In genomic region chr4:94407503-94407902, GRCm38 (mm10) we compare ENCODE assay signal across 26 mouse cellular contexts.
DNase-seq lines count a peak whose midpoint lies in the region; ATAC-seq and TF ChIP-seq lines count a peak whose summit lies in the region.
"Had no signal": no experiment of that assay in that cellular context is flagged by ENCODE, and none has a peak within 500 bp of the region (broad histone marks: within the 10 kb centered on the region; RNA-seq: fewer than 3 reads in every experiment).

No protein-coding gene starts in this region.

- TF ChIP-seq POLR2A in brain, embryonic 14.5 days (IDR thresholded peaks at IDR 0.05; ENCODE audit: borderline replicate concordance, extremely low read depth, insufficient read depth, insufficient read length, poor library complexity, severe bottlenecking): no peak

- no peak overlapping the region for H3K4me3 ChIP-seq in hindbrain, embryonic 11.5 days (ENCODE audit: low read depth, low read length)
- no peak overlapping the region for H3K4me3 ChIP-seq in hindbrain, embryonic 12.5 days
- no peak overlapping the region for H3K4me3 ChIP-seq in hindbrain, embryonic 16.5 days (ENCODE audit: low read length)
- no peak overlapping the region for H3K4me3 ChIP-seq in hindbrain, embryonic 14.5 days (replicated peaks; ENCODE audit: low read length)
- H3K4me3 ChIP-seq in neural tube, embryonic 13.5 days: no peak overlapping the region
- H3K4me3 ChIP-seq: embryonic facial prominence, embryonic 12.5 days; embryonic facial prominence, embryonic 15.5 days; forebrain, embryonic 12.5 days; forebrain, embryonic 15.5 days; heart, embryonic 10.5 days; heart, embryonic 13.5 days; intestine, embryonic 15.5 days had no signal

- no peak for TF ChIP-seq CTCF in brain, embryonic 14.5 days (IDR thresholded peaks at IDR 0.05; ENCODE audit: borderline replicate concordance, extremely low read depth, insufficient read depth, insufficient read length)

- no peaks in the 10 kb centered on the region for H3K9me3 ChIP-seq in hindbrain, embryonic 11.5 days (ENCODE audit: control insufficient read depth, low read length)
- H3K9me3 ChIP-seq in hindbrain, embryonic 12.5 days (replicated peaks): no peaks in the 10 kb centered on the region
- no peaks in the 10 kb centered on the region for H3K9me3 ChIP-seq in hindbrain, embryonic 16.5 days (ENCODE audit: control insufficient read depth, low read length)
- no peaks in the 10 kb centered on the region for H3K9me3 ChIP-seq in hindbrain, embryonic 14.5 days (ENCODE audit: control insufficient read depth, low read length)
- no peaks in the 10 kb centered on the region for H3K9me3 ChIP-seq in neural tube, embryonic 13.5 days
- H3K9me3 ChIP-seq: embryonic facial prominence, embryonic 12.5 days; embryonic facial prominence, embryonic 15.5 days; forebrain, embryonic 12.5 days; forebrain, embryonic 15.5 days; heart, embryonic 10.5 days; heart, embryonic 13.5 days; intestine, embryonic 15.5 days had no signal

- no peaks in the 10 kb centered on the region for H3K36me3 ChIP-seq in hindbrain, embryonic 11.5 days (ENCODE audit: control insufficient read depth, insufficient read depth, low read length)
- H3K36me3 ChIP-seq in hindbrain, embryonic 12.5 days: no peaks in the 10 kb centered on the region
- H3K36me3 ChIP-seq in hindbrain, embryonic 16.5 days (ENCODE audit: control insufficient read depth, insufficient read depth, low read length): no peaks in the 10 kb centered on the region
- H3K36me3 ChIP-seq in hindbrain, embryonic 14.5 days (replicated peaks; ENCODE audit: control insufficient read depth, insufficient read depth): no peaks in the 10 kb centered on the region
- no peaks in the 10 kb centered on the region for H3K36me3 ChIP-seq in neural tube, embryonic 13.5 days
- H3K36me3 ChIP-seq: embryonic facial prominence, embryonic 12.5 days; embryonic facial prominence, embryonic 15.5 days; forebrain, embryonic 12.5 days; forebrain, embryonic 15.5 days; heart, embryonic 10.5 days; heart, embryonic 13.5 days; intestine, embryonic 15.5 days had no signal

- DNase-seq in hindbrain, embryonic 11.5 days (ENCODE audit: low spot score): no peak
- no peak for DNase-seq in hindbrain, embryonic 14.5 days (ENCODE audit: low spot score)
- peak; percentile 30 for DNase-seq in brain, embryonic 14.5 days (ENCODE audit: low read depth)
- no peak for DNase-seq in layer of hippocampus, adult 9-11 months
- no peak for DNase-seq in embryo, embryonic 9.5 days (ENCODE audit: extremely low spot score)
- DNase-seq: adrenal gland, adult 2 months; adrenal gland, postnatal 14 days; cerebellum, adult 11-12 months; cerebellum, adult 8-10 months; cerebellum, postnatal 14 days; gastrocnemius, postnatal 25 days; heart, adult 18-20 months; heart, postnatal 14 days; heart, postnatal 4 days; kidney, adult 11 months had no signal

- WGBS in hindbrain, embryonic 11.5 days: 86% methylated on average over 4 of the region's 4 CpGs
- 75% methylated on average over 4 of the region's 4 CpGs for WGBS in hindbrain, embryonic 12.5 days
- 69% methylated on average over 4 of the region's 4 CpGs for WGBS in hindbrain, embryonic 16.5 days
- 75% methylated on average over 4 of the region's 4 CpGs for WGBS in hindbrain, embryonic 14.5 days
- 59% methylated on average over 4 of the region's 4 CpGs for WGBS in neural tube, embryonic 13.5 days

- H3K27ac ChIP-seq in hindbrain, embryonic 11.5 days (ENCODE audit: low read depth, low read length): no peak overlapping the region
- H3K27ac ChIP-seq in hindbrain, embryonic 12.5 days: no peak overlapping the region
- H3K27ac ChIP-seq in hindbrain, embryonic 16.5 days (ENCODE audit: low read depth, low read length): no peak overlapping the region
- no peak overlapping the region for H3K27ac ChIP-seq in hindbrain, embryonic 14.5 days
- 0 out of 2 replicates have a peak overlapping the region, but pooled peaks have one; percentile 5 for H3K27ac ChIP-seq in neural tube, embryonic 13.5 days (replicated peaks)
- H3K27ac ChIP-seq: embryonic facial prominence, embryonic 12.5 days; embryonic facial prominence, embryonic 15.5 days; forebrain, embryonic 12.5 days; forebrain, embryonic 15.5 days; heart, embryonic 10.5 days; heart, embryonic 13.5 days; intestine, embryonic 15.5 days had no signal

- H3K4me2 ChIP-seq in hindbrain, embryonic 11.5 days (replicated peaks; ENCODE audit: low read depth, low read length): no peak overlapping the region
- H3K4me2 ChIP-seq in hindbrain, embryonic 12.5 days (replicated peaks): no peak overlapping the region
- no peak overlapping the region for H3K4me2 ChIP-seq in hindbrain, embryonic 16.5 days (ENCODE audit: low read length)
- no peak overlapping the region for H3K4me2 ChIP-seq in hindbrain, embryonic 14.5 days (replicated peaks)
- H3K4me2 ChIP-seq in neural tube, embryonic 13.5 days: no peak overlapping the region
- H3K4me2 ChIP-seq: embryonic facial prominence, embryonic 12.5 days; embryonic facial prominence, embryonic 15.5 days; forebrain, embryonic 12.5 days; forebrain, embryonic 15.5 days; heart, embryonic 13.5 days; intestine, embryonic 15.5 days had no signal

- no peaks in the 10 kb centered on the region for H3K4me1 ChIP-seq in hindbrain, embryonic 11.5 days (replicated peaks; ENCODE audit: control insufficient read depth, insufficient read depth, low read length)
- H3K4me1 ChIP-seq in hindbrain, embryonic 12.5 days: no peaks in the 10 kb centered on the region
- no peaks in the 10 kb centered on the region for H3K4me1 ChIP-seq in hindbrain, embryonic 16.5 days (ENCODE audit: control insufficient read depth, insufficient read depth, low read depth, low read length)
- 0 out of 2 replicates have a peak, but pooled peaks cover 3% of the 10 kb centered on the region for H3K4me1 ChIP-seq in hindbrain, embryonic 14.5 days (replicated peaks; ENCODE audit: control insufficient read depth, insufficient read depth, low read length)
- 0 out of 2 replicates have a peak, but pooled peaks cover 6% of the 10 kb centered on the region for H3K4me1 ChIP-seq in neural tube, embryonic 13.5 days (replicated peaks)
- H3K4me1 ChIP-seq: embryonic facial prominence, embryonic 12.5 days; embryonic facial prominence, embryonic 15.5 days; forebrain, embryonic 12.5 days; forebrain, embryonic 15.5 days; heart, embryonic 10.5 days; heart, embryonic 13.5 days; intestine, embryonic 15.5 days had no signal

- peak; percentile 38; the same call in 1 of the 2 replicates for ATAC-seq in hindbrain, embryonic 11.5 days (ENCODE audit: low FRiP score)
- no peak for ATAC-seq in hindbrain, embryonic 12.5 days (ENCODE audit: low FRiP score)
- ATAC-seq in hindbrain, embryonic 16.5 days: 0 out of 2 replicates have a peak, but pooled peaks have one; percentile 30
- no peak for ATAC-seq in hindbrain, embryonic 14.5 days (ENCODE audit: low FRiP score)
- ATAC-seq in neural tube, embryonic 13.5 days (ENCODE audit: low read depth): peak; percentile 71; the same call in 1 of the 2 replicates
- ATAC-seq: CD4-positive, CD25-positive, alpha-beta regulatory T cell, adult 4 months; forebrain, embryonic 15.5 days; intestine, embryonic 15.5 days had no signal

- H3K9ac ChIP-seq in hindbrain, embryonic 11.5 days (ENCODE audit: low read depth, low read length): no peak overlapping the region
- no peak overlapping the region for H3K9ac ChIP-seq in hindbrain, embryonic 12.5 days
- H3K9ac ChIP-seq in hindbrain, embryonic 16.5 days (ENCODE audit: low read depth, low read length): no peak overlapping the region
- no peak overlapping the region for H3K9ac ChIP-seq in hindbrain, embryonic 14.5 days
- H3K9ac ChIP-seq in neural tube, embryonic 13.5 days: no peak overlapping the region
- H3K9ac ChIP-seq: embryonic facial prominence, embryonic 12.5 days; embryonic facial prominence, embryonic 15.5 days; forebrain, embryonic 12.5 days; forebrain, embryonic 15.5 days; heart, embryonic 13.5 days; intestine, embryonic 15.5 days had no signal

- H3K27me3 ChIP-seq in hindbrain, embryonic 11.5 days (ENCODE audit: control insufficient read depth, insufficient read depth, low read length): no peaks in the 10 kb centered on the region
- no peaks in the 10 kb centered on the region for H3K27me3 ChIP-seq in hindbrain, embryonic 12.5 days
- H3K27me3 ChIP-seq in hindbrain, embryonic 16.5 days (replicated peaks; ENCODE audit: control insufficient read depth, insufficient read depth, low read length): no peaks in the 10 kb centered on the region
- no peaks in the 10 kb centered on the region for H3K27me3 ChIP-seq in hindbrain, embryonic 14.5 days (ENCODE audit: control insufficient read depth, insufficient read depth, low read length)
- H3K27me3 ChIP-seq in neural tube, embryonic 13.5 days: no peaks in the 10 kb centered on the region
- H3K27me3 ChIP-seq: embryonic facial prominence, embryonic 12.5 days; embryonic facial prominence, embryonic 15.5 days; forebrain, embryonic 12.5 days; forebrain, embryonic 15.5 days; heart, embryonic 13.5 days; intestine, embryonic 15.5 days had no signal

Comparison
In these comparisons a context has a peak if more than half of its experiments do, and no peak if none do; other contexts are left out.
1. ATAC-seq: peak in hindbrain, embryonic 11.5 days (single experiment), hindbrain, embryonic 16.5 days (single experiment) and neural tube, embryonic 13.5 days (single experiment); none in hindbrain, embryonic 12.5 days (single experiment) and hindbrain, embryonic 14.5 days (single experiment).